Mouse (Mus musculus) spleen, adult 2 months (tissue): ENCODE results near the gene Padi2.

Source experiments
- CTCF ChIP-seq: fragments of 200-500 bp; IDR thresholded peaks from 2 replicates; pipeline ENCODE4 v1.5.1; 2011; ENCODE audit warnings: mild to moderate bottlenecking, inconsistent platforms; ENCODE audit not compliant: insufficient read depth, insufficient read length, insufficient replicate concordance; ENCODE audit errors: extremely low read depth
- POLR2A ChIP-seq: fragments of 200-500 bp; IDR thresholded peaks from 2 replicates; pipeline ENCODE4 v1.6.1; 2011; ENCODE audit warnings: low read depth, low read length, inconsistent platforms

DNA sequence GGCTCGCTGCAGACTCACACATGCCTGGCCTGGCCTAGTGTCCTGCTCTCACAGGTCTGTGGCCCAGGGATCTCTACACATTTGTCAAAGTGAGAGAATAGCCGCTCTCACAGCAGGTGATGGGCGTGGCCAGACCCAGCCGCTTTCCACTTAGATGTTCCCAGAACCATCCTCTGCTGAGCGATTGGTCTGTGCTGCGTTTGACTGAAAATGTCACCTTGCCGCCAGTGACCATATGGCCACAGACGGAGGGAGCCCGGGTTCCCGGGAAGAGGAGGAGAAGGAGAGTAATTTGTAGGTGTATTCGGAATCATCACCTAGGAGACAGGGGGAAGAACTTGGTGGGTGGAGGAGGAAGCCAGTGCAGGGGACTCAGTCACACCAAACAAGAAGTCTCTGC, 33.1 kb upstream of the Padi2 start:
- TF ChIP-seq POLR2A (no peak), CTCF (no peak)
